Mouse (Mus musculus) hindbrain, embryonic 15.5 days (tissue): ENCODE results near the gene Fam124a. TPM values are rescaled to one million over a fixed set of nuclear protein-coding genes. Genes with fewer than 3 reads are reported as not detected.
A peak's percentile ranks its signal among the peaks of the same experiment; 100 is the strongest.
"Not testable (repeated sequence)": the region's sequence is repeated elsewhere in the genome, so short reads cannot be mapped to it uniquely, and the experiment has no call there.

Source experiments
- ATAC-seq: fragments of 200-750 bp; cut with Nextera tagmentation; 2 replicates; pipeline ENCODE4 v1.8.0; 2017; ENCODE audit warnings: low read depth, moderate number of reproducible peaks, moderate TSS enrichment; ENCODE audit not compliant: low FRiP score
- H3K27ac ChIP-seq: fragments of 300-500 bp; sonication (generic); replicated peaks from 2 replicates; pipeline ENCODE4 v1.5.1; 2015; ENCODE audit warnings: mild to moderate bottlenecking, inconsistent platforms
- H3K27me3 ChIP-seq: fragments of 300-500 bp; sonication (generic); 2 replicates; pipeline ENCODE4 v1.6.1; 2015; ENCODE audit warnings: control low read depth, inconsistent platforms
- H3K36me3 ChIP-seq: fragments of 300-500 bp; sonication (generic); 2 replicates; pipeline ENCODE4 v1.6.1; 2015; ENCODE audit warnings: control low read depth, inconsistent platforms
- H3K4me1 ChIP-seq: fragments of 300-500 bp; sonication (generic); replicated peaks from 2 replicates; pipeline ENCODE4 v1.6.1; 2015; ENCODE audit warnings: control low read depth, inconsistent platforms
- H3K4me2 ChIP-seq: fragments of 300-500 bp; sonication (generic); 2 replicates; pipeline ENCODE4 v1.6.1; 2015; ENCODE audit warnings: moderate library complexity, mild to moderate bottlenecking, inconsistent platforms
- H3K4me3 ChIP-seq: fragments of 300-500 bp; sonication (generic); 2 replicates; pipeline ENCODE4 v1.5.1; 2015; ENCODE audit warnings: mild to moderate bottlenecking, inconsistent platforms
- H3K9ac ChIP-seq: fragments of 300-500 bp; sonication (generic); 2 replicates; pipeline ENCODE4 v1.6.1; 2015; ENCODE audit warnings: inconsistent platforms
- H3K9me3 ChIP-seq: fragments of 300-500 bp; sonication (generic); 2 replicates; pipeline ENCODE4 v1.6.1; 2016; ENCODE audit warnings: control low read depth, inconsistent platforms
- WGBS: fragments of 180-500 bp; shearing (Covaris S2); methylation state at CpG from one replicate; pipeline ENCODE4 v1.1.7; 2015; 5-methylcytosine and 5-hydroxymethylcytosine counted together
- polyA plus RNA-seq: library from polyadenylated mRNA; unstranded; fragments of >200 nt; fragmentation: Nextera tagmentation; extraction: Ambion mirVana; gene quantifications from 2 replicates; pipeline ENCODE4 v1.2.1, GENCODE M21; 2015

The Fam124a gene
- polyA plus RNA-seq, 1 experiment from 2014 or later: 61.8 TPM

- no peak overlapping the region for H3K27ac ChIP-seq
- WGBS: 85% methylated on average over 5 of the region's 5 CpGs
- H3K9me3 ChIP-seq: no peaks in the 10 kb centered on the region
- no peak for ATAC-seq
- H3K36me3 ChIP-seq: no peaks in the 10 kb centered on the region
- no peak overlapping the region for H3K9ac ChIP-seq
- H3K4me3 ChIP-seq: no peak overlapping the region
- no peaks in the 10 kb centered on the region for H3K27me3 ChIP-seq
- no peak overlapping the region for H3K4me2 ChIP-seq
- H3K4me1 ChIP-seq: peaks cover 30% of the 10 kb centered on the region
Measured at GRCm38 (mm10) chr14:62553786-62554185, 1.8 kb upstream of the Fam124a start.

- Histone ChIP-seq H3K27ac (peak overlapping the region; percentile 79), H3K27me3 (no peaks in the 10 kb centered on the region), H3K4me2 (peak overlapping the region; percentile 88), H3K4me3 (peak overlapping the region; percentile 81), H3K9ac (peak overlapping the region; percentile 78), H3K9me3 (no peaks in the 10 kb centered on the region), H3K36me3 (no peaks in the 10 kb centered on the region), H3K4me1 (peaks cover 35% of the 10 kb centered on the region)
- WGBS: 8% methylated on average over 38 of the region's 38 CpGs
- peak; percentile 81; the same call in 1 of the 2 replicates for ATAC-seq
Measured at GRCm38 (mm10) chr14:62555840-62556810, 588 bp downstream of the Fam124a start.

- ATAC-seq: no peak
- peaks cover 42% of the 10 kb centered on the region for H3K4me1 ChIP-seq
- 88% methylated on average over 3 of the region's 3 CpGs for WGBS
Measured at GRCm38 (mm10) chr14:62557111-62557510, 1.6 kb downstream of the Fam124a start.

GRCm38 (mm10) chr14:62561875-62562748, 6.6 kb downstream of the Fam124a start:
- H3K9ac ChIP-seq: no peak overlapping the region
- H3K4me2 ChIP-seq: peak overlapping the region; percentile 25

More at GRCm38 (mm10) chr14:62557111-62557510, 1.6 kb downstream of the Fam124a start:
- no peaks in the 10 kb centered on the region for H3K27me3 ChIP-seq
- H3K9me3 ChIP-seq: no peaks in the 10 kb centered on the region
- no peaks in the 10 kb centered on the region for H3K36me3 ChIP-seq
- peak overlapping the region; percentile 81 for H3K4me3 ChIP-seq
- no peak overlapping the region for H3K9ac ChIP-seq
- H3K4me2 ChIP-seq: peak overlapping the region; percentile 88
- H3K27ac ChIP-seq: no peak overlapping the region

GRCm38 (mm10) chr14:62563679-62564078, 8.1 kb downstream of the Fam124a start:
- Histone ChIP-seq H3K4me3 (no peak overlapping the region), H3K36me3 (0 out of 2 replicates have a peak, but pooled peaks cover 3% of the 10 kb centered on the region), H3K9me3 (no peaks in the 10 kb centered on the region), H3K4me2 (no peak overlapping the region), H3K27me3 (no peaks in the 10 kb centered on the region), H3K4me1 (peaks cover 25% of the 10 kb centered on the region), H3K27ac (no peak overlapping the region), H3K9ac (no peak overlapping the region)
- WGBS: 62% methylated on average over 7 of the region's 7 CpGs
- ATAC-seq: no peak

More at GRCm38 (mm10) chr14:62561875-62562748, 6.6 kb downstream of the Fam124a start:
- H3K9me3 ChIP-seq: no peaks in the 10 kb centered on the region
- H3K27ac ChIP-seq: 0 out of 2 replicates have a peak overlapping the region, but pooled peaks have one; percentile 11
- WGBS: 43% methylated on average over 17 of the region's 17 CpGs
- H3K36me3 ChIP-seq: no peaks in the 10 kb centered on the region
- H3K4me1 ChIP-seq: peaks cover 39% of the 10 kb centered on the region
- H3K27me3 ChIP-seq: no peaks in the 10 kb centered on the region
- ATAC-seq: peak; percentile 28; the same call in 1 of the 2 replicates
- H3K4me3 ChIP-seq: no peak overlapping the region

GRCm38 (mm10) chr14:62566821-62567220, 11.3 kb downstream of the Fam124a start, which contains the start of gene Gm4131:
TSS of gene Gm4131 (minus strand) at chr14:62566921.
- not testable (repeated sequence) for H3K4me2 ChIP-seq, H3K36me3 ChIP-seq, H3K9ac ChIP-seq, H3K4me3 ChIP-seq, H3K9me3 ChIP-seq, H3K27me3 ChIP-seq, H3K27ac ChIP-seq, ATAC-seq
- peaks cover 16% of the 10 kb centered on the region for H3K4me1 ChIP-seq
- 57% methylated on average over 9 of the region's 9 CpGs for whole genome bisulfite sequencing

GRCm38 (mm10) chr14:62569463-62569862, 13.9 kb downstream of the Fam124a start:
- no peak for ATAC-seq
- Histone ChIP-seq H3K4me1 (0 out of 2 replicates have a peak, but pooled peaks cover 2% of the 10 kb centered on the region), H3K9ac (no peak overlapping the region), H3K9me3 (no peaks in the 10 kb centered on the region), H3K27ac (no peak overlapping the region), H3K36me3 (0 out of 2 replicates have a peak, but pooled peaks cover 3% of the 10 kb centered on the region), H3K4me2 (no peak overlapping the region), H3K27me3 (no peaks in the 10 kb centered on the region), H3K4me3 (no peak overlapping the region)
- WGBS: 93% methylated on average over 5 of the region's 5 CpGs

DNA sequence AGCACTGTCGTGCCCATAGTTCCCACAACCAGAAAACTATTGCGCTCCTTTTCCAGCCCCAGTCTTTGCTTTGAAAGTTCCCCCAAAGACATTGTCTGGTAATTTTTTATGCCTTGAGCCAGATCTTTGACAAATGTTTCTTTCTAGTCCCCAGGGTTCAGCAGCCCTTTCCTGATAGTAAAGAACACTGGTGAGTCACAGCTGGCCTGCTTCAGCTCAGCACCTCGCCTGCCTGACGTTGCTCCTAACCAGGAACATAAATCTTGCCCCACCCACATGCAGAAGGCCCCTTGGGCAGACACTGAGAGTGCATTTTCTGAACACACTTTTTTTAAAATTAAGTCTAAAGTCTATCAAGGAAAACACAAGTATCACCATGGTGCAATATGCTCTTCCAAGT, 14.8 kb downstream of the Fam124a start:
- Histone ChIP-seq H3K36me3 (0 out of 2 replicates have a peak, but pooled peaks cover 3% of the 10 kb centered on the region), H3K27ac (no peak overlapping the region), H3K4me2 (no peak overlapping the region), H3K4me1 (0 out of 2 replicates have a peak, but pooled peaks cover 2% of the 10 kb centered on the region), H3K9ac (no peak overlapping the region), H3K9me3 (no peaks in the 10 kb centered on the region), H3K27me3 (no peaks in the 10 kb centered on the region), H3K4me3 (no peak overlapping the region)
- 57% methylated on average over 4 of the region's 4 CpGs for WGBS
- no peak for ATAC-seq

GRCm38 (mm10) chr14:62573454-62573853, 17.9 kb downstream of the Fam124a start:
- Histone ChIP-seq H3K9me3 (no peaks in the 10 kb centered on the region), H3K4me3 (no peak overlapping the region), H3K27ac (no peak overlapping the region), H3K36me3 (no peaks in the 10 kb centered on the region), H3K4me2 (no peak overlapping the region), H3K4me1 (0 out of 2 replicates have a peak, but pooled peaks cover 2% of the 10 kb centered on the region), H3K9ac (no peak overlapping the region), H3K27me3 (no peaks in the 10 kb centered on the region)
- no peak for ATAC-seq
- WGBS: 0% methylated on average over 2 of the region's 3 CpGs

- Histone ChIP-seq H3K9me3 (no peaks in the 10 kb centered on the region), H3K36me3 (no peaks in the 10 kb centered on the region), H3K4me3 (no peak overlapping the region), H3K27me3 (no peaks in the 10 kb centered on the region), H3K27ac (no peak overlapping the region), H3K9ac (no peak overlapping the region), H3K4me2 (no peak overlapping the region), H3K4me1 (0 out of 2 replicates have a peak, but pooled peaks cover 2% of the 10 kb centered on the region)
- 60% methylated on average over 6 of the region's 6 CpGs for WGBS
- no peak for ATAC-seq
Measured at GRCm38 (mm10) chr14:62574906-62575305, 19.4 kb downstream of the Fam124a start.

DNA sequence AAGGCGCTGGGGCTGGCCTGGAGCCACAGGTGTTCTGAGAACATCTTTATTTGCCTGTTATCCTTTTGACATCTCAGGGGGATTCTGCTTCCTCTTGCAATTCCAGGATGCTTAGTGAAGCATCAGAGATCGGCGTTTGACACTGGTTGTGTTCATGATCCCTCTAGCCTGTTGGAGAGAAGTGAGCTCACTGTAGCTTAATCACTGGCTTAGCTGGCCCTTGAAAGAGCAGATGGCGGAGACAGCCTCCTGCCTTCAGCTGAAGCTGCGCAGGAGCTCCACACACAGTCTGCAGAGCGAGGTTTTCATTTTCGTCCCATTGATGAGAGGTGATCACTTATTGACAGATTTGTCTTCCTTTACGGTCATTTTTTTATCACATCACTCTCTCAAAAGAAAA, 20.3 kb downstream of the Fam124a start:
- H3K27me3 ChIP-seq: no peaks in the 10 kb centered on the region
- H3K9me3 ChIP-seq: no peaks in the 10 kb centered on the region
- H3K27ac ChIP-seq: no peak overlapping the region
- H3K36me3 ChIP-seq: no peaks in the 10 kb centered on the region
- 0 out of 2 replicates have a peak, but pooled peaks cover 2% of the 10 kb centered on the region for H3K4me1 ChIP-seq
- no peak for ATAC-seq
- no peak overlapping the region for H3K4me3 ChIP-seq
- no peak overlapping the region for H3K9ac ChIP-seq
- no peak overlapping the region for H3K4me2 ChIP-seq
- WGBS: 67% methylated on average over 8 of the region's 8 CpGs
